Mouse (Mus musculus) liver, embryonic 15.5 days (tissue): ENCODE results near the gene Wdr75. TPM values are rescaled to one million over a fixed set of nuclear protein-coding genes. Genes with fewer than 3 reads are reported as not detected.

Experiments used
- ATAC-seq: fragments of 200-750 bp; cut with Nextera tagmentation; 2 replicates; pipeline ENCODE4 v1.8.0; 2017; ENCODE audit warnings: moderate number of reproducible peaks, mild to moderate bottlenecking, moderate library complexity; ENCODE audit not compliant: insufficient read depth
- H3K27ac ChIP-seq: fragments of 300-500 bp; sonication (generic); replicated peaks from 2 replicates; pipeline ENCODE4 v1.5.1; 2015; ENCODE audit warnings: mild to moderate bottlenecking, inconsistent platforms
- H3K27me3 ChIP-seq: fragments of 300-500 bp; sonication (generic); 2 replicates; pipeline ENCODE4 v1.6.1; 2015; ENCODE audit warnings: mild to moderate bottlenecking, inconsistent platforms
- H3K36me3 ChIP-seq: fragments of 300-500 bp; sonication (generic); replicated peaks from 2 replicates; pipeline ENCODE4 v1.6.1; 2015; ENCODE audit warnings: moderate library complexity, mild to moderate bottlenecking, inconsistent platforms
- H3K4me1 ChIP-seq: fragments of 300-500 bp; sonication (generic); replicated peaks from 2 replicates; pipeline ENCODE4 v1.6.1; 2015; ENCODE audit warnings: inconsistent platforms
- H3K4me2 ChIP-seq: fragments of 300-500 bp; sonication (generic); 2 replicates; pipeline ENCODE4 v1.6.1; 2015; ENCODE audit warnings: moderate library complexity, mild to moderate bottlenecking, inconsistent platforms
- H3K4me3 ChIP-seq: fragments of 300-500 bp; sonication (generic); replicated peaks from 2 replicates; pipeline ENCODE4 v1.5.1; 2015; ENCODE audit warnings: mild to moderate bottlenecking, inconsistent platforms
- H3K9ac ChIP-seq: fragments of 300-500 bp; sonication (generic); 2 replicates; pipeline ENCODE4 v1.6.1; 2015; ENCODE audit warnings: moderate library complexity, mild to moderate bottlenecking, inconsistent platforms
- H3K9me3 ChIP-seq: fragments of 300-500 bp; sonication (generic); replicated peaks from 2 replicates; pipeline ENCODE4 v1.6.1; 2016; ENCODE audit warnings: inconsistent platforms
- WGBS: fragments of 180-500 bp; shearing (Covaris S2); methylation state at CpG from one replicate; pipeline ENCODE4 v1.1.7; 2015; ENCODE audit warnings: mixed read lengths; ENCODE audit not compliant: insufficient replicate concordance; 5-methylcytosine and 5-hydroxymethylcytosine counted together
- polyA plus RNA-seq: library from polyadenylated mRNA; unstranded; fragments of >200 nt; fragmentation: Nextera tagmentation; extraction: Ambion mirVana; gene quantifications from 2 replicates; pipeline ENCODE4 v1.2.1, GENCODE M21; 2015

The Wdr75 gene
- 32.2 and 33.1 TPM in 2 replicates for polyA plus RNA-seq

DNA sequence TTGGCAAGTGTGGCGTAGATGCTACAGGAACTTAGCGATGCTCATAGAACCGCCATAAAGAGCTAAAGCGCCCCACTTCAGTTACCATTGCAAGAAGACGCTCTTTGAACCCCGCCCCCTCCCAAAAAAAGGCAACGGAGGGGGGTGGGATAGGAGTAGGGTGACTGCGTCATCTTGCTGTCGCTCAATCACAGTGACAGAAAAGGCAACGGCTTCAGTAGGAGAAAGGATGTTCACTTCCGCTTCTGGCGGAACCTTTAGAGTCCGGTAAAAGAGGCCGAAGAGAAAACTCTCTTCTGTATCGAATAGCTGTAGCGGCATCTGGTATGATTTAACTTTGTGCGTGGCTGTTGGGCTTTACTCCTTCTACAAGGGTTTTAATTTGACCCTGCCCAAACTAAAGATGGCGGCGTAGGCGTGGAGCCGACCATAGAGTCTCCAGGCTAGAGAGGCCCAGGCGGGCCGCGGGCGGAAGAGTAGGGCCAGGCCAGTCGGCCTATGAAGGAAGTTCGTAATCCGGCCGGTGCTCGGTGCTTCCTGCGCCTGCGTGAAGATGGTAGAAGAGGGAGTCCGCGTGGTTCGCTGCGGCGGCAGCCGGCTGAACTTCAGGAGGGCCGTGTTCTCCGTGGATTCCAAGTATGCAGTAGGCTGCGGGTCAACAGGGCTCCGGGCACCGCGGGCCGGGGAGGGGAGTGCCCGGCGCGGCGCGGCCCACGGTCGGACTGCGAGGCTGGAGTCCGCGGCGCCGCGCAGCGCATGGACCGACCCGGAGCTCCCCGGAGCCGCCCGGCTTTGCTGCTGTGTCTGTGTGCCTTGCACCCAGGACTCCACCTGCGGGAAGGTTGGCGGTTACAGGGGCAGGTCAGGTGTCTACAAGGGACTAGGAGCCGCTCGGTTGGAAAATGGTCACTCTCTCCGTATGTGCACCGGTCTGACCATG is at the start of gene Wdr75:
Gene Wdr75 (plus strand): TSS at position 198 of the 940 bp plus-strand sequence.
- 1% methylated on average over 70 of the region's 70 CpGs for WGBS
- peaks cover 22% of the 10 kb centered on the region for H3K4me1 ChIP-seq
- ATAC-seq: peak; percentile 99
- no peaks in the 10 kb centered on the region for H3K9me3 ChIP-seq
- peak within 1 kb of the TSS; percentile 82 for H3K9ac ChIP-seq
- H3K4me2 ChIP-seq: peak within 1 kb of the TSS; percentile 86
- H3K27me3 ChIP-seq: 0 out of 2 replicates have a peak, but pooled peaks cover 5% of the 10 kb centered on the region
- peak within 1 kb of the TSS; percentile 81 for H3K27ac ChIP-seq
- H3K4me3 ChIP-seq: peak within 1 kb of the TSS; percentile 87
- peaks cover 16% of the 10 kb centered on the region for H3K36me3 ChIP-seq

DNA sequence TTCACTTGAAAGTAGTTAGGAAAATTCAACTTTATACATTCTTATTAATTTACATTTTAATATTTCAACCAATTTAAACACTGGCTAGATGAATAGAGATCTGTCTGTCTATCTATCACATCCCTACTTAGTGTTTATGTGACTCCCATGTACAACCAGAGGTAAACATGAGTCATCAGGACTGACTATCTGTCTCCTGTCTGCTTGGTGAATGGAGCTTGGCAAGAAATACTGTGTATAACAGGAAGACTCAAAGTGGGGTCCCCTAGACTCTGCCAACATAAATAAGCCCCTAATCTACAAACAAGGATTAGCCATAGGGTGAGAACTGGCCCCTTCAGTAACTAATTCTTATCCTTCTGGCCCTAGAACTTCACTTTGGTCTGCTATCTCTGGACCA is 39.1 kb upstream of the Wdr75 start:
- H3K27ac ChIP-seq: no peak overlapping the region
- H3K4me3 ChIP-seq: no peak overlapping the region
- H3K36me3 ChIP-seq: no peaks in the 10 kb centered on the region
- H3K4me2 ChIP-seq: no peak overlapping the region
- H3K9me3 ChIP-seq: no peaks in the 10 kb centered on the region
- no peak for ATAC-seq
- no peaks in the 10 kb centered on the region for H3K27me3 ChIP-seq
- H3K9ac ChIP-seq: no peak overlapping the region
- peaks cover 13% of the 10 kb centered on the region; the same call in 1 of the 2 replicates for H3K4me1 ChIP-seq

- H3K9me3 ChIP-seq: no peaks in the 10 kb centered on the region
- H3K36me3 ChIP-seq: no peaks in the 10 kb centered on the region
- peaks cover 21% of the 10 kb centered on the region for H3K4me1 ChIP-seq
- H3K9ac ChIP-seq: no peak overlapping the region
- no peak overlapping the region for H3K27ac ChIP-seq
- H3K27me3 ChIP-seq: no peaks in the 10 kb centered on the region
- no peak overlapping the region for H3K4me2 ChIP-seq
- no peak for ATAC-seq
- no peak overlapping the region for H3K4me3 ChIP-seq
These were observed 38.3 kb upstream of the Wdr75 start for GRCm38 (mm10) chr1:45756707-45757106.

- WGBS: 52% methylated on average over 1 of the region's 1 CpGs
- Histone ChIP-seq H3K9ac (no peak overlapping the region), H3K4me3 (no peak overlapping the region), H3K4me1 (peaks cover 28% of the 10 kb centered on the region), H3K27me3 (no peaks in the 10 kb centered on the region), H3K27ac (no peak overlapping the region), H3K36me3 (no peaks in the 10 kb centered on the region), H3K9me3 (no peaks in the 10 kb centered on the region), H3K4me2 (no peak overlapping the region)
- no peak for ATAC-seq
These were observed 37.0 kb upstream of the Wdr75 start for GRCm38 (mm10) chr1:45758011-45758410.

DNA sequence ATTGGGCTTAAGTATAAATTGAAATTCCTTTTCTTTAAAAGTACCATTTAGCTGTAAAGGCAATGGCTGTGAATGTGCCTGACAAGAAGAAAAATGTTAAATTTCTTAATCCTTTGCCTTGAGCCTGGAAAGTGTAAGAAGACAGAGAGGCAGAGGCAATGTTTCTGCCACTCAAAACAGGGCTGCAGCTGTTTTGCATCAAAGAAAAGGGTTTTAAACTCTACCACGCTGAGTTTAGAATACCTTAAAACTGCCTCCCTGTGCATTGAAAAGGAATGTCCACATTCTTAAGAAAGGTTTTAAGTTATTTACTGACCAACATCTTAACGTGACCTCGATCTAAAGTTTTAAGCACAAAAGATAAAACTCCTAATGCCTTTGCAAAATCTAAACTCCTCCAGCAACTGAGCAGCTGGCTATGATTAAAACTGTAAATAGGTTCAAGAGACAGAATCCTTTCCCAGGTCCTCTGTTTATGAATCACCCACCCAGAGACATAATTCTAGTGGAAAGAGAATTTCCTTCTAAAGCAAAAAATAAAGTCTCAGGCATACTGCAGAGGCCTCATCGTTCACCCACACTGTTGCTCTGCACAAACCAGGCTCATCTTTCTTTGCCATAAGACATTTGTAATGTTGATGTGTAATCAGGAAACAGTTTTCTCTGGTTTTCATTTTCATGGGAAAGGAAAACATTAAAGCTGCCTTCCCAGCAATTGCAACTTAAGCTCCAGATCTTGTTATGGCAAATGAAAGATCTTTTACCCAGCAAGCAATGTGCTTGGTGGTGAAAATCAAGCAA is 34.1 kb upstream of the Wdr75 start:
- Histone ChIP-seq H3K4me3 (no peak overlapping the region), H3K9me3 (no peaks in the 10 kb centered on the region), H3K27me3 (no peaks in the 10 kb centered on the region), H3K27ac (no peak overlapping the region; the same call in 1 of the 2 replicates), H3K9ac (no peak overlapping the region), H3K36me3 (no peaks in the 10 kb centered on the region), H3K4me1 (peaks cover 27% of the 10 kb centered on the region), H3K4me2 (no peak overlapping the region)
- 46% methylated on average over 4 of the region's 4 CpGs for WGBS
- ATAC-seq: no peak

GRCm38 (mm10) chr1:45761468-45761795 is 33.5 kb upstream of the Wdr75 start:
- Histone ChIP-seq H3K4me3 (no peak overlapping the region), H3K9ac (no peak overlapping the region), H3K4me1 (peaks cover 22% of the 10 kb centered on the region), H3K9me3 (no peaks in the 10 kb centered on the region), H3K36me3 (no peaks in the 10 kb centered on the region), H3K27ac (no peak overlapping the region; the same call in 1 of the 2 replicates), H3K4me2 (peak overlapping the region; percentile 23; the same call in 1 of the 2 replicates), H3K27me3 (no peaks in the 10 kb centered on the region)
- 18% methylated on average over 1 of the region's 1 CpGs for WGBS
- ATAC-seq: peak; percentile 97

DNA sequence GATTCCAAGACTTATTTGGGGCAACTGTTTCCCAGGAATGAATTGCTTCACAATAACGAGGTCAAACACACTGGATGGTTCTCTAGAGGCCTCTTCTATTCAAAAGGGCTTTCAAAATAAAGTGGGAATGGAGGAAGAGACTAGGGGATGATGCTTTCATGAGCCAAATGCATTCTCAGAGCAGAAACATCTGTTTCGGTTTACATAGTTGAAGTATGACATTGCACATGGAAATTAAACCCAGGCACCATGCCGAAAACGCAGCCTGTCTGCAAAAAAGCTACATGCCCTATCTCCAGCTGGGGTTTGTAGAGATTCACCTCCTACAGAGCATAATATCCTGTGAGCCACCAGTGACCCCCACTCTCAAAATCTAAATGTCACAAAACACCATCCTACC is 29.3 kb upstream of the Wdr75 start:
- WGBS: 60% methylated on average over 4 of the region's 4 CpGs
- no peak overlapping the region for H3K27ac ChIP-seq
- H3K9me3 ChIP-seq: no peaks in the 10 kb centered on the region
- H3K4me3 ChIP-seq: no peak overlapping the region
- peaks cover 17% of the 10 kb centered on the region for H3K4me1 ChIP-seq
- H3K9ac ChIP-seq: no peak overlapping the region
- no peak overlapping the region for H3K4me2 ChIP-seq
- no peaks in the 10 kb centered on the region for H3K36me3 ChIP-seq
- no peak for ATAC-seq
- H3K27me3 ChIP-seq: no peaks in the 10 kb centered on the region

GRCm38 (mm10) chr1:45766123-45766522 is 28.8 kb upstream of the Wdr75 start:
- no peaks in the 10 kb centered on the region for H3K36me3 ChIP-seq
- no peak overlapping the region for H3K4me3 ChIP-seq
- H3K27ac ChIP-seq: no peak overlapping the region
- H3K4me1 ChIP-seq: peaks cover 12% of the 10 kb centered on the region
- no peaks in the 10 kb centered on the region for H3K9me3 ChIP-seq
- H3K27me3 ChIP-seq: no peaks in the 10 kb centered on the region
- WGBS: 22% methylated on average over 8 of the region's 8 CpGs
- no peak overlapping the region for H3K9ac ChIP-seq
- ATAC-seq: no peak
- H3K4me2 ChIP-seq: no peak overlapping the region

DNA sequence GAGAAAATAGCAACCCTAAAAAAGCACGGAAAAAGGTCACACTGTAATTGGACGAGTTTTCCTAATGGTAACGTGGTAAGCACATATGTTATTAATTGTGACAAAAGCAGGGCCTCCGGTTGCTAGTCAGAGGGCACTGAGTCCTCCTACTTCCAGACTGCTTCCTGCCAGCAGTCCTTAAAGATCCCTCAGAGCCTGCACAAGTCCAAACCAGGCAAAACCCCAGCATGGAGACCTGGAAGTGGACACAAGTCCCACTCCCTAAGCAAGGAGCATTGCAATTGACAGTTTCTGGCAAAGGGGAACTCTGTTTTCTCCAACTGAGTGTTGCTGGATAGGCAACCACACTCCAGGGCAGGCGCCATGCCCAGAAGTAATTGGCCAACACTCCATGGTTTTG is 27.4 kb upstream of the Wdr75 start:
- Histone ChIP-seq H3K4me1 (no peaks in the 10 kb centered on the region), H3K4me2 (no peak overlapping the region), H3K27ac (no peak overlapping the region), H3K27me3 (no peaks in the 10 kb centered on the region), H3K9me3 (no peaks in the 10 kb centered on the region), H3K4me3 (no peak overlapping the region), H3K9ac (no peak overlapping the region), H3K36me3 (no peaks in the 10 kb centered on the region)
- no peak for ATAC-seq
- 50% methylated on average over 5 of the region's 5 CpGs for WGBS

GRCm38 (mm10) chr1:45769321-45769720 is 25.6 kb upstream of the Wdr75 start:
- Histone ChIP-seq H3K4me2 (no peak overlapping the region), H3K9ac (no peak overlapping the region), H3K27me3 (no peaks in the 10 kb centered on the region), H3K9me3 (no peaks in the 10 kb centered on the region), H3K4me3 (no peak overlapping the region), H3K36me3 (no peaks in the 10 kb centered on the region), H3K27ac (no peak overlapping the region), H3K4me1 (no peaks in the 10 kb centered on the region)
- WGBS: 82% methylated on average over 13 of the region's 13 CpGs
- no peak for ATAC-seq

DNA sequence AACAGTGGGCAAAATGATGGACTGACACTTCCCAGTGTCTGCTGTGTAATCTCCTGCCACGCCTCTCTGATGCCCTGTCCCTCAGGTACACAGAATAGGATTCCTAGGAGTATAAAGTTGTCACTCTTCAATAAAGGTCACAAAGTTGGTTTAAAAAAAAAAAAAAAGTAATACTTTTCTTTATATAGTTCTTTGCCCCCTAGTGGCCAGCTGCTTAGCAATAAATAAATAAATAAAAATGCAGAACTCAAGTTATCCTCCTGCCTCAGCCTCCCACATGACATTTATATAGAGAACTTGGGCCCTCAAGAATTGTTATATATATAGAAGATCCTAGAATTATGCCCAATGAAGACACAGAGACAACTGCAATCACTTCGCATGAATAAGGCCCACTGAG is 24.9 kb upstream of the Wdr75 start:
- Histone ChIP-seq H3K9me3 (no peaks in the 10 kb centered on the region), H3K27ac (no peak overlapping the region), H3K9ac (no peak overlapping the region), H3K36me3 (no peaks in the 10 kb centered on the region), H3K4me2 (no peak overlapping the region), H3K4me1 (no peaks in the 10 kb centered on the region), H3K4me3 (no peak overlapping the region), H3K27me3 (no peaks in the 10 kb centered on the region)
- no peak for ATAC-seq
- WGBS: 53% methylated on average over 2 of the region's 2 CpGs
